Mouse (Mus musculus) kidney, postnatal 0 days (tissue): ENCODE results near the gene Sri. TPM values are rescaled to one million over a fixed set of nuclear protein-coding genes. Genes with fewer than 3 reads are reported as not detected.

Source experiments
- ATAC-seq: fragments of 200-750 bp; cut with Nextera tagmentation; replicated peaks from 2 replicates; pipeline ENCODE4 v1.8.0; 2017; ENCODE audit warnings: low read depth, moderate number of reproducible peaks, moderate TSS enrichment, moderate library complexity; ENCODE audit not compliant: low FRiP score
- DNase-seq: peaks from one replicate; pipeline ENCODE4 v3.0.0-alpha.2; 2016; ENCODE audit warnings: low spot score
- H3K27ac ChIP-seq: fragments of 300-500 bp; sonication (generic); 2 replicates; pipeline ENCODE4 v1.5.1; 2014; ENCODE audit warnings: mild to moderate bottlenecking
- H3K27me3 ChIP-seq: fragments of 300-500 bp; sonication (generic); 2 replicates; pipeline ENCODE4 v1.6.1; 2014; ENCODE audit warnings: low read length, mixed read lengths; ENCODE audit not compliant: insufficient read depth
- H3K36me3 ChIP-seq: fragments of 300-500 bp; sonication (generic); 2 replicates; pipeline ENCODE4 v1.6.1; 2014; ENCODE audit warnings: low read length, mixed read lengths; ENCODE audit not compliant: insufficient read depth
- H3K4me1 ChIP-seq: fragments of 300-500 bp; sonication (generic); replicated peaks from 2 replicates; pipeline ENCODE4 v1.6.1; 2014; ENCODE audit warnings: antibody characterized with exemption, low read length, mixed read lengths; ENCODE audit not compliant: insufficient read depth
- H3K4me2 ChIP-seq: fragments of 300-500 bp; sonication (generic); 2 replicates; pipeline ENCODE4 v1.6.1; 2014; ENCODE audit warnings: mild to moderate bottlenecking, low read length, moderate library complexity, mixed read lengths
- H3K4me3 ChIP-seq: fragments of 300-500 bp; sonication (generic); replicated peaks from 2 replicates; pipeline ENCODE4 v1.5.1; 2014; ENCODE audit warnings: low read depth, low read length
- H3K9ac ChIP-seq: fragments of 300-500 bp; sonication (generic); 2 replicates; pipeline ENCODE4 v1.6.1; 2014; ENCODE audit warnings: low read depth, low read length
- H3K9me3 ChIP-seq: fragments of 300-500 bp; sonication (generic); replicated peaks from 2 replicates; pipeline ENCODE4 v1.6.1; 2016; ENCODE audit warnings: low read length, inconsistent platforms, mixed read lengths
- CTCF ChIP-seq: IDR thresholded peaks from 2 replicates; pipeline ENCODE4 v1.5.1; 2016; ENCODE audit warnings: antibody characterized with exemption, low read depth, mild to moderate bottlenecking, moderate library complexity
- WGBS: fragments of 180-500 bp; shearing (Covaris S2); extraction: QIAGEN DNeasy Blood & Tissue Kit; methylation state at CpG from one replicate; pipeline ENCODE4 v1.1.7; 2014; 5-methylcytosine and 5-hydroxymethylcytosine counted together
- polyA plus RNA-seq: library from polyadenylated mRNA; unstranded; fragments of >200 nt; fragmentation: Nextera tagmentation; extraction: Ambion mirVana; gene quantifications from 2 replicates; pipeline ENCODE4 v1.2.1, GENCODE M21; 2015

Sri gene
- polyA plus RNA-seq, 1 experiment from 2014 or later, result 397 TPM

DNA sequence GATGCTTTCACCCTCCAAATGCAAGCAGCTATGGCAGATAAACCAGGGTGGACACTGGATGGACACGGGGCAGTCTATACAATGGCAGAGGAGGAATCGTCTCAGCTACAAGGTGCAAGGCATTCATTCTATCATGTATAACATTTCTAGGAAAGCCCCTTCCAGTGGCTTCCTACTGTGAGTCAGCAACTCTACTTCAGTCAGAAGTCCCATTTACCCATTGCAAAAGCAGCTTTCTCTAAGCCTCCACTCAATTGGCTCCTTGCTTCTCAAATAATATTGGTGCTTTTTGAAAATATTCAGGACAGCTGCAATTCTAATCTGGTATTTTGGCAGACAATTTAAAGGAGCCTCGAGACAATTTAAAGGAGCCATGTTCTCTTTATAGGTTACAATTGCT, 42.3 kb downstream of the Sri start:
- H3K4me2 ChIP-seq, result no peak overlapping the region
- no peaks in the 10 kb centered on the region for H3K27me3 ChIP-seq
- no peak overlapping the region for H3K9ac ChIP-seq
- no peak for DNase-seq
- no peak for TF ChIP-seq CTCF
- H3K36me3 ChIP-seq, result no peaks in the 10 kb centered on the region
- 79% methylated on average over 3 of the region's 3 CpGs for WGBS
- no peak overlapping the region for H3K27ac ChIP-seq
- H3K9me3 ChIP-seq, result no peaks in the 10 kb centered on the region
- no peaks in the 10 kb centered on the region for H3K4me1 ChIP-seq
- no peak for ATAC-seq
- H3K4me3 ChIP-seq, result no peak overlapping the region

DNA sequence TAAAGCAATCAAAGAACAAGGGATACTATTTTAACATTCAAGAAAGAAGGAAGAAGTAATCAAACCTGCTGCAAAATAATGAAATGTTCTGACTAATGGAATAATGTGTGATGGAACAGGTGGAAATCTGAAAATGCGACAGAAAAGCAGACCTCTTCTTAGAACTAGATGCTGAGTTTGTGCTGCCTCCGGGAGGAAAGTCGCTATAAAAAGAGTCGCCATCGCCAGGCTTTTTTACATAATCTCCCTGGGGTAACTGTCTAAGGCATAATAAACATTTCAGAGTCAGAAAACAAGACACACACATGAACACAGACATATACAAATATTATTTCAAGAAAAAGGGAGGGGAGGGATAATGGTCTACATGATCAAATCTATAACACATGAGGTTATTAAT, 49.0 kb downstream of the Sri start:
- no peak for TF ChIP-seq CTCF
- WGBS, result 68% methylated on average over 5 of the region's 5 CpGs
- ATAC-seq (no peak), DNase-seq (no peak)
- Histone ChIP-seq H3K27me3 (no peaks in the 10 kb centered on the region), H3K27ac (no peak overlapping the region), H3K36me3 (no peaks in the 10 kb centered on the region), H3K4me2 (no peak overlapping the region), H3K9ac (no peak overlapping the region), H3K4me3 (no peak overlapping the region), H3K9me3 (no peaks in the 10 kb centered on the region), H3K4me1 (no peaks in the 10 kb centered on the region)

DNA sequence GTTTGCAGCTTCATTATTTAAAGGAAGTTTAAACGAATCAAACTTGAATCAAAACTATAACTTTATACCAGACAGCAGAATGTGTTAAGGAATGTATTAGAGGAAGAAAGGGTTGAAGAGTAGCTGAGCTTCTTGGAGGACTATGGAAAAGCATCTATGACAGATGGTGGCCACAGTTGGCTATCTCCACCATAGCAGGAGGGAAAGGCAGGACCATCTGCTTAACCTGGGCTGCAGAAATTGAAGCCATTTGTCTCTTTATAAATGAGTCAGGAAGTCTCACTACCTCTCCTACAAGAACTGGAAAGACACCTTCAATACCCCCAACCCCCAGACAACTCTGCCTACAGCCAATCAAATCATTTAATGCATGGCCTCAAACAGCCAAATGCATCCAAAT, 49.8 kb downstream of the Sri start:
- Histone ChIP-seq H3K4me2 (no peak overlapping the region), H3K4me3 (no peak overlapping the region), H3K36me3 (no peaks in the 10 kb centered on the region), H3K4me1 (no peaks in the 10 kb centered on the region), H3K9me3 (no peaks in the 10 kb centered on the region), H3K27me3 (no peaks in the 10 kb centered on the region), H3K9ac (no peak overlapping the region), H3K27ac (no peak overlapping the region)
- no peak for ATAC-seq
- TF ChIP-seq CTCF, result no peak
- DNase-seq, result no peak
- WGBS, result 85% methylated on average over 1 of the region's 1 CpGs

DNA sequence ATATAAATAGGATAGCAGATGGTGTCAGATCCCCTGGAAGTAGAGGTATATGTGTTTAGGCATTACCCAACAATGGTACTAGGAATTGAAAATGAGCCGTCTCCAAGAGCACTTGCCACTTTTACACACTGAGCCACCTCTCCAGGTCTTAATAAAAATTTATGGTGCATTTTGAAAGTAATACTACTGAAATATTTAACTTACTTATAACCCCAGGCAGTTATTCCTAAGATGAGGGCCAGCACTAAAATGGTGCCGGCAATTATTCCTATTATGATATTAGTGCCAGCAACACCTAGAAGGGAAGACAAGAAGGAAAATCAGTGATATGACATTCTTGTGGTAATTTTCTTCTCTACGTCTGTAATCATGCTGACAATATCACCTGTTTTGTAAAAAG, 65.8 kb downstream of the Sri start:
- WGBS, result 87% methylated on average over 3 of the region's 3 CpGs
- no peak for TF ChIP-seq CTCF

DNA sequence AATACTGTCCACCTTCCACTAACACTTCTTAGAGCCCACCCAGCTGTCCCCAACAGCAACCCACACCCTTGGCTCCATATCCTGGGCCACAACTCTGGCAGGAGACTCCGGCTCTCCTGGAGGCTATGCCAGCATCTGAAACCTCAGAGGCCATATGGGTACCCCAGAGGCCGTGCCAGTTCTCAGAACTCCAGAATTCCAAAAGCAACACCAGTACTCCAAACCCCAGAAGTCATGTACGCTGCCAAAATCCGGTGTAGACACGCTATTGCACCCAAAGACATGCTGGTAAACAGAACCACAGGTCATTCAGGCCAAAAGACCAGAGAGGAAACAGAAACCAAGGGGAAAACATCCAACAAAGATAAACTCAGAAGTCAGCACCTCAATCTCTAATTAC, 66.4 kb downstream of the Sri start:
- TF ChIP-seq CTCF, result no peak
- DNase-seq, result no peak

More for the DNA sequence above, 65.8 kb downstream of the Sri start:
- no peak overlapping the region for H3K27ac ChIP-seq
- H3K4me3 ChIP-seq, result no peak overlapping the region
- DNase-seq (no peak), ATAC-seq (no peak)
- no peak overlapping the region for H3K4me2 ChIP-seq
- no peaks in the 10 kb centered on the region for H3K27me3 ChIP-seq
- H3K9ac ChIP-seq, result no peak overlapping the region
- no peaks in the 10 kb centered on the region for H3K36me3 ChIP-seq
- H3K9me3 ChIP-seq, result no peaks in the 10 kb centered on the region
- H3K4me1 ChIP-seq, result no peaks in the 10 kb centered on the region

DNA sequence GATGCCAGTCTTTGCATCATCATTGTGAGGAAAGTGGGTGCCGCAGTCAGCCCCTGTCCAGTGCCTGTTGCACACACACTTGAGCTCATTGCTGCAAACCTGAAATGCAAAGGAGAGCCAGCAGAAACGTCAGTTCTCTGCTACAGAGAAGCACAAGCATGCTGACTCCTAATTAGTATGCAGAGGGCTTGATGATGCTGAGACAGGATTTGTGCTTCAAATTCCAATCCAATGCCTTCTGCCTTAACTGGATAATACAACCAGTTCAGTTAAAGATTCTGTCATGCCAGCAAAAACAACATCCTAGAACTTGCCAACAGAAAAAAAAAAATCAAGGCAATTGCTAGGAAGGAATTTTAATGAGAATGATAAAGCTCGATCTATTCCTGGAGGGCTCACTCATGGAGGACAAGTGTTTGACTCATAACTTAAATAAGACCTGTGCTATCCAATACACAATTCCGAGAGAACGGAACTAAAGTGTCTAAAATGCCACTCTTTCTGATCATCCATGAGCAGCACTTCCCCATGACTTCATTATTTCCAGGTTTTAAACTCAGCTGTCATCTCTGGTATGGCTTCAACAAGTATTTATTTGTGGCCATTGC, 70.8 kb downstream of the Sri start:
- Histone ChIP-seq H3K9me3 (no peaks in the 10 kb centered on the region), H3K27ac (no peak overlapping the region), H3K4me3 (no peak overlapping the region), H3K4me2 (no peak overlapping the region), H3K27me3 (no peaks in the 10 kb centered on the region), H3K36me3 (no peaks in the 10 kb centered on the region), H3K4me1 (no peaks in the 10 kb centered on the region), H3K9ac (no peak overlapping the region)
- ATAC-seq (no peak), DNase-seq (no peak)
- no peak for TF ChIP-seq CTCF
- 77% methylated on average over 5 of the region's 5 CpGs for WGBS

More for the DNA sequence above, 66.4 kb downstream of the Sri start:
- Histone ChIP-seq H3K4me2 (no peak overlapping the region), H3K27ac (no peak overlapping the region), H3K9me3 (no peaks in the 10 kb centered on the region), H3K4me3 (no peak overlapping the region), H3K4me1 (no peaks in the 10 kb centered on the region), H3K9ac (no peak overlapping the region), H3K36me3 (no peaks in the 10 kb centered on the region), H3K27me3 (no peaks in the 10 kb centered on the region)
- WGBS, result 87% methylated on average over 5 of the region's 5 CpGs
- no peak for ATAC-seq

Other genes with a start within 250 kb of the Sri start
- gene Steap4, start 85.6 kb upstream of the Sri start, polyA plus RNA-seq, result 6.9 and 7.4 TPM in 2 replicates